Mouse (Mus musculus) thymus, postnatal 4 days (tissue): ENCODE results near the gene Zfp607b.

Experiments used
- DNase-seq: peaks from one replicate; pipeline ENCODE4 v3.0.0; 2021

Zfp607b gene

DNA sequence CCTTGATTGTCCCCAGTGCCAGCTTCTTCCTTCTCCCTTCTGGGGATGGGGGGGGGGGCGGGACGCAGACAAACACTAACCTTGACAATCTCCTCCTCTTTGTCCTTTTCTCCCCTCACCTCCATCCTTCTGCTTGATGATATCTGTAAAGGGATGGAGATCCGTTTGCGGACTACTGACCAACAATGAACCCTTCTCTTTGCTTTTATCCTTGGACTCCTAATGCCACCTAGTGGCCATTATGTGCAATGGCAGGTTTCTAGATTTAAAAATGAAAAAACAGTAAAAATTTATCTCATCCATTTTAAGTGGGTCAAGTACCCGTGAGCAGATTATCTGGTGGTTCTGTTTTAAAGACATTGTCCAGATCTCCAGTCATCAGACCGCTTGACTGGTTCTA lies 3.5 kb upstream of the Zfp607b start:
- DNase-seq: no peak

DNA sequence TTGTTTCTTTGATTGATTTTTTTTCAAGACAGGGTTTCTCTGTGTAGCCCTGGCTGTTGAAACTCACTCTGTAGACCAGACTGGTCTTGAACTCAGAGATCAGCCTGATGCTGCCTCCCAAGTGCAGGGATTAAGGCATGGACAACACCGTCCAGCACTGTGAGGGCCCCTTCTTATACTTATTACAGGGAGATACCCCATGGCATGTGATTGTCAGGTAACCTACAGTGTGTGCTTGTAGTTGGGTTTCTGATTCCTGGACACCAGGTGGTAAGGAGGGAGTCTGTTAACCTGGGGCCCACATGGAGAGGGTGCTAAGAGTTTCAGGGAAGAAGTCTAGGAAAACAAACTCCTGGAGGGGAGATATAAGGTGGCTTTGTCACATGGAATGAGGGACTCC lies 2.1 kb upstream of the Zfp607b start:
- no peak for DNase-seq

DNA sequence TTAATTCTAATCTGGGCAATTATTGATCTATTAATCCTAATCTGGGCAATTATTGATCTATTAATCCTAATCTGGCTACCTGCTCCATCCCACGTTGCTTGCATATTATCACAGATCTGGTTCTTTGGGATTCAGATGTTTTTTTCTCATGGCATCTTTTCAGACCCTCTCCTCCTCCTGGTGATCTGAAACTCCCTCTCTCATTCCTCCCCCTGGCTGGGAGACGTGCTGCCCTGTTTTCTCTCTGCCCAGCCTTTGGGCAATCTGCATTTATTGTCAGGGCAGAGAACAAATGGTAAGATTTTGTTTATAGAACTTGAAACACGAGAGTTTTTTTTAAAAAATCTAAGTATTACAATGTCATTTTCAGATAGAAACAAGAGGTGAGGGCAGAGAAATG lies 1.3 kb upstream of the Zfp607b start:
- no peak for DNase-seq

DNA sequence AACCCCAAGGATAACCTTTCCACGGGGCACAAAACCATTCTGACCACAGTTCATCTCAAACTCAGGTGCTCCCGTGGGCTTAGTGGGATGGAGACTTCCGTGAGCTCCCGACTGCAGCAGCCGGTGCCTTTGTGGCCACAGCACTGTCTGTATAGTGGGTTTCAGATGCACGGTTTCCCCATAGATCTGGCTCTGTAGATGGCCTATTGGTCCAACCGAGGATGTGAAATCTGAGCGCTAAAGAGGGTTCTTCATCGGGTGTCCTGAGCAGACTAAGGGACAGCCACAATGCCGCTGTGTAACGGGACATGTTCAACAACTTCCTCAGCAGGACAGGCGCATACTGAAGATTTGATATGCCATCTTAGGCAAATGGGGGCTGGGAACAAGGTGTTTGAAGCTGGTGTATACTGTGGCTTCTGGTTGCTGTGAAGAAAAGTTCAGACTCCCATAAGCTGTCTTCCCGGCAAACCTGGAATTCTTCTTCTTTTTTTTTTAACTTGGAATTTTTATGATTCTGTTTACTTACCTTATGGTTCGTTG lies 823 bp upstream of the Zfp607b start:
- peak; percentile 17 for DNase-seq

DNA sequence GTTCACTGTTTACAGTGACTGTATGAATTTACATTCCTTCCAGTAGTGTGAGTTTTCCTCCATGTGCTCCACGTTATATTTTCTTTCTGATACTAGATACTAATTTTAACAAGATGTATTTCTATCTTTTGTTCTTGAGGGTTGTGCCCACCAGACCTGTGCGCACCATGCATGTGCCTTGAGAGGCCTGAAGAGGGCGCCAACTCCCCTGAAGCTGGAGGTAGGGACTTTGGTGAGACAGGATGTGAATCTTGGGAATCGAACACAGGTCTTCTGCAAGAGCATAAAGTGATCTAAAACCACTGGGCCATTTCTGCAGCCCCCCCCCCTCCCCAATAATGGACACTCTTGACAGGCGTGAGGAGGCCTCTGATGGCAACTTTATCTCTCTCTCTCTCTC lies 1.9 kb downstream of the Zfp607b start:
- peak; percentile 72 for DNase-seq

DNA sequence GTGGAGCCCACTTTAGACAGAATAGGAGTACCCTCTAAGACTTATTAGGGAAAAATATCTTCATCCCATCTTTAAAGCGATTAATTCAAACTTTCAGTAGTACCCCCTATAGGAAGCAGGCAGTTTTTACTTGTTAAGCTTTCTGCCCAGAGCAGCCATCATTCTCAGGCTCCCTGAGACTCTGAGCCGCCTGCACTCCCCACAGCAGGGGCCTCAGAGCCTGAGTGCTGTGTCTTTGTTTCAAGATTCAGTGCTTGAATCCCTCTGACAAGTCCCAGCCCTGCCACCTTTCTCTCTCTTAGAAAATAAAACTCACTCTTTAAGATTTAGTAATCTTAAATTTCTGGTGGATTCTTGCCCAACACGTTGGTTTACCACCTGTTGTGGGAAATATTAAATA lies 7.6 kb downstream of the Zfp607b start:
- DNase-seq: no peak

DNA sequence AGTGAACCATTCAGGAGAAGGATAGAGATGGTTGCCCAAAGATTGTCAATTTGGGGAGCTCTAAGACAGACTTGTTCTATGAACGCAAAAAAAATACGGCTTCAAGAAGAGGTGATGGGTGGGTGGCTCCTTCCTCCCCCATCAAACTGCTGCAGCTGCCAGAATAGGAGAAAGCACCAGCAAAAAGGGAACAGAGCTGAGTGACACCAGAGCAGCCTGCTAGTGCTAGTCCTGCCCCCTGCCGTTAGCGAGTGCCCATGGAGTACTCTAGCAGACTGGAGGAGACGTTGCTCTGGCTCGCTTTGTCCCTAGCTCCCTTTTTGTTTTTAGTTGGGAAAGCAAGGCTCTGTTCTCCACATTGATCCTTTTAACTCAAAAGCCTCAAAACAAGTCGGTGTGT lies 21.3 kb downstream of the Zfp607b start:
- no peak for DNase-seq

DNA sequence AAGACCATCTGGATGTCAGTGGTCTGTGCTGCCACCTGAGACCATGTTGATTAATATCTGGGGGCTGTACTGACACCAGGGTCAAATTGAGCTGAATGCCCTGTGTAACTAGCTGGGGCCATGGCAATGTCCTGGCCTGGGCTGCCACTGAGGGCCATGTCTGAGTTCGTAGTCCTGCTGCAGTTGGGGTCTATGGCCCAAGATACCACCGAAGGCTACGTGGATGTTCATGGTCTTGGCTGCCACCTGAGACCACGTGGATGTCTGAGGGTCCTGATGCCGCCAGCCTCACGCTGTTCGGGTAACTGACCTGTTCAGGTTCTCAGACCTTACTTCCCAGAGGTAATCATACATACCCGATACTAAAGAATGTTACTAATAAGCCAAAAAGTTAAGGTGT lies 32.8 kb downstream of the Zfp607b start:
- no peak for DNase-seq

DNA sequence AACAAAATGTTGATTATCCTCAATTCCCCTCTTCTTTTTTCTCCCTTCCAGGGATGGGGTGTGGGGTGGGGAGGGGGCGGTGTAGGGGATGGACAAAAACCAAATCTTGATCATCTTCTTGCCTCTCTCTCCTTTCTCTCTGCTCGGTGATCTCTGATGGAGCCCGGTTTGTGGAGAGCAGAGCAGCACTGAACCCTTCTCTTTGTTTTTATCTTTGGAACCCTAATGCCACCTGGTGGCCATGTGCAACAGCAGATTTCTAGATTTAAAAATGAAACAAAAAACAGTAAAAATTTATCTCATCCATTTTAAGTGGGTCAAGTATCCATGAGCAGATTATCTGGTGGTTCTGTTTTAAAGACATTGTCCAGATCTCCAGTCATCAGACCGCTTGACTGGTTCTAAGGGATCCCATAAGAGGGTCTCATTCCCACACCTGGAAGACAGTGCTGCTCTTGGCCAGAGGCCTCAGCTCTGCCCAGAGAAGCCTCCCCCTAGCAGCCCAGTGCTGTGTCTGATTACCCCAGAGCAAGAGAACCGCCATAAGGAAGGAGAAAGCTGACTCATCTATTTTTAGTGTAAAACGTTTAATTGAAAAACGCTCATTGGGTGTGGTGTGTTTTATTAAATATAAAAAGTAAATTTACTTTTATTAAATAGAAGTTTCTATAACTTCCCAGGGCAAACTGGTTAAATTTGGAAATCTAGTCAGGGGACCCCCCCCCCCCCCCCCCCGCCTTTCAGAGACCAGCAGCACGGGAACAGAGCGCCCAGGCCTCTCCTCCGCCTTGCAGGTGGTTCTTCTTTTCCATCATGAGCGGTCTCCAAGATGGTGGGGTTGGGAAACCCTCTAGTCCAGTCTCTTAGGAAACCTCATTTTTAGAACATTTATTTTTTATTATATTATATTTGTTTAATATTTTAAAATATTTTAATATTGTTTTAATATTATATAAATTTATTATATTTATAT lies 36.7 kb downstream of the Zfp607b start:
- DNase-seq: peak; percentile 58

DNA sequence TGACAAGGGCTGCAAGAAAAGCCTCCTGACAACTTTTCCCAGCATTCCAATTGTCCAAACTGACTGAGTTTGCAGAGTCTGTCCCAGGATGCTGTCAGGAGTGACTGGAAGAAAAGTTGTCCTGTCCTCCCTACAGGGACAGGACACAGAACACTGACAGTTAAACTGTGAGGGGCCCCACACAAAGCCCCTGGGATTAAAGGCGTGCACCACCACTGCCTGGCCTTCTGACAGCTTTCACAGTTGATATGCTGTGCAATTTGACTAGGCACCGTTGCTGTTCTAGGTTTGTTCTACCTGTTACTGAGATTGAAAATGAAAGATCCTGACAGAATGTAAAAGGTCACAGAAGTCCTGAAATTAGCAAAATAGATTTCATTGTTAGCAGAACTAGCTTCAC lies 38.3 kb downstream of the Zfp607b start:
- no peak for DNase-seq

DNA sequence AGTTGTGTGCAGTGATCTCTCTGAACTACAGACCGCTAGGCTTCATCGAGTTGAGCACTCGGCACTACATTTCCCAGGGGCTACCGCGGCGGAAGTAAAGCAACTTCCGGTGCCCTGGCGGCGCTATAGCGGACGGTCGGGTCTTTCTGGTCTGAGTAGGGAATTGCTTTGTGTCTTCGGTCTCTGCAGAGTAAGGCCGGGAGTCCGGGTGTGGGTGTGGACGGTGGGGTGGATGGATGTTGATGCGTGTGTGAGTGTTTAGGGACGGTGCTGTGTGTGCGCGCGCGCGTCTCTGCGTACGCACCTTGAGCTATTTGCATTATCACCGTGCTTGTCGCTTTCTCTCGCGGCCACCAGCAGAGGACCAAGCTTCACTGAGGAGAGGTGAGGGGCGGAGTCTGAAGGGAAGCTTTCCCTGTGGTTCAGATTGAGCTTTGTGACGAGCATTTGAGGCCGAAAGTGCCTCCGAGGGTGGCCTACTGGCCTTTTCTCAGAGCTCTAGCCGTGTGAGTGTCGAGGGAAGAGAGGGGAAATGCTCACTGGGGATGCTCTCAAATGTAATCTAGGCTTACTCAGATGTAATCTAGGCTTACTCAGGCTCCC lies 42.2 kb downstream of the Zfp607b start, which contains the start of gene Zfp60:
Gene Zfp60, plus strand, starts transcription at position 109 of the 603 bp plus-strand sequence.
- peak; percentile 86 for DNase-seq

DNA sequence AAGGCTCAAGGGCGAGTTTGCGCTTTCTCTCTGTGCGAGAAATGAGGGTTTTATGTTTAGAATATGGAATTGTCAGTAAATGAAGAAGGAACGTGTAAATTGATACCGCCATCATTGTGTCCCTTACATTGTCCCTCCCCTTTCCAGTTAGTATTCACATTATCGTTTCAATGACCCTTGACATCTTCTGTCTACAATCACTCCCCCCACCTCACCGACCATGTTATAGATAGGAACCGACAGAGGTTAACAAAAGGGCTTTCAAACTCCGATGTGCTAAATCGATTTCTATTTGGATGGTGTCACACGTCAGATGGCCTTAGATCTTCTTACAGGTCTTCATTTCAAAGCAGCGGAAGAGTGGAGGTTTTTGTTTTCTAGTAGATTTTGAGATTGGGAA lies 42.8 kb downstream of the Zfp607b start:
- DNase-seq: no peak

DNA sequence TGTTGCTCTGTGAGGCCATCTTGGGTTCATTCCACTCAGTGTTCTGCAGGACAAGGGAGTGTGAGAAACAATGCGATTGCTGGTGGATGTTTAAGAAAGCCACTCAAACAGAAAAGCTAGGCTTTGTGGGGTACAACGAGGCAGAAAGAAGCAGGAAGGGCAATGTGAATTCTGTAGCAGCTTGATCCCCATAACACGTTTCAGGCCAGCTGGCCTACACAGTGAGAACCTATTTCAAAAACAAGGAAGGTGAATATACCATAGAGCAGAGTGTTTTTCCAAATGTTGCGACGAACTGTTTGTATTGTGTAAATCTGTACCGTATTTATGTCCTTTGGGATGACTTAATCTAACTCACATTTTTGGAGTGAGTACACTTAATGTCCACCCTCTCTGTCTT lies 43.4 kb downstream of the Zfp607b start:
- DNase-seq: no peak

DNA sequence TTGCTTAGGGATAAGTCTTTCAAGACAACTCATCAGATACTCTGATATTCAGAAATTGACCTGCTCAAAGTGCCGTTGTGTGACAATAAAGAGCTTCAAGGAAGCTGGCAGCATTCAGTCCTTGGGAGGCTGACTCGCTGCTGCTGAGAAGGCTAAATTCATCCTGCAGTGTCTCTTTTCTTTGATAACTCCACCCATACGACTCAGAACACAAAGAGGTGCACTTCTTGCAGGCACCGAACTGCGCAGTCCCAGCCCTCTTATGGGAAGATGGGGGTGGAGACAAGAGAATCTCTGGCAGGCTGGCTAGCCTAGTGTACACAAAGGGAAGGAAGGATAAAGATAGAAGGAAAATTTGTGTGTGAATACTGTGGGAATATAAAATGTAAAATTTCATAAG lies 46.3 kb downstream of the Zfp607b start:
- no peak for DNase-seq
